Mouse (Mus musculus) thymus, adult 2 months (tissue): ENCODE data around the gene Ube2l3.

Experiments used
- CTCF ChIP-seq: fragments of 200-500 bp; IDR thresholded peaks from 2 replicates; pipeline ENCODE4 v1.5.1; 2012; ENCODE audit warnings: mild to moderate bottlenecking, control low read depth, low read length, moderate library complexity, borderline replicate concordance; ENCODE audit not compliant: control insufficient read depth, poor library complexity, insufficient read depth; ENCODE audit errors: extremely low read depth
- POLR2A ChIP-seq: fragments of 200-500 bp; IDR thresholded peaks from 2 replicates; pipeline ENCODE4 v1.6.1; 2012; ENCODE audit warnings: mild to moderate bottlenecking, low read length, control low read depth, moderate library complexity; ENCODE audit not compliant: control insufficient read depth, poor library complexity, insufficient read depth; ENCODE audit errors: extremely low read depth

DNA sequence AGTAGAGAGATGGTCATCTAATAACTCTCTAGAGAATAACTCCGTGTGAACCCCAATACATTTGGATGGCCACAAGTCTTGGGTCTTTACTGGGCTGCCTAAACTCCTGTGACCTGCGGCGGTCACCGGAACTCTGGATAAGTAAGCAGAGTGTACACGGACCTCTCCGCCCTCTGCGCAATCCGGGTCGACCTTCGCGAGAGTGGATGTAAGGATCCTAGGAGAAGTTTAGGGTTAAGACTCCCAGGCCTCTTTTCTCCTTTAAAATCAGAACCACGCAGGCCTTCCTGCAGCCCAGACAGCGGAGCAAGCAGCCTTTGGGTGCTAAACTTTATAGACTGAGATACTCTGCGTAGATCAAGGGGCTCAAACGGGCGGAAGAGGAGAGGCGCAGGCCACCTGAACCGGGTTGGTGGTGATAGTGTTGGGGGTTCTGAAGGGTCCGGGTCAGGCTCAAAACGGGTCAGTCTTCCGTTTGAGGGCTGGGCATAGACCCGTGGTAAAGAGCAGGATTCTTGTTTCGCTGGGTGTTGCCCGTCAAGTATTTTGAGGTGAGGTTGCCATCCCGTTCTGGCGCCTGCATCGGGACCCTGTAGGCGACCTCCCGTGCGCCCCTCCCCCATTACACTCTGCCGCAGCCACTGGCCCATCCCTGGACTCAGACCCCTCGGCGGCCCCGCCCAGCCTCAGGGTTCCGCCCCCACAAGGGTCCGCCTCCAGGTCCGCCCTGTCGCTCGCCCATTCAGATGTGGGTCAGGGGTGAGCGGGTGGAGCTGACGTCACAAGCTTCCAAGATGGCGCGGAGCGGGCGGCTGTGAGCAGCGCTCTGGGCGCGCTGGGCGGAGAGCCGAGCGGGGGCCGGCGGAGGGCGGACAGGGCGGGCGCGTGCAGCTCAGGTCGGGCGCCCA, 30.6 kb upstream of the Ube2l3 start, which contains the start of gene Hic2:
- TF ChIP-seq CTCF, result no peak
- peak; percentile 88 for TF ChIP-seq POLR2A
